Mouse (Mus musculus) cerebellum, adult (tissue): ENCODE data around the gene Znfx1.
"Not testable (repeated sequence)": the region's sequence is repeated elsewhere in the genome, so short reads cannot be mapped to it uniquely, and the experiment has no call there.

ENCODE experiments used
- ATAC-seq: cut with Nextera tagmentation; 2 replicates; pipeline ENCODE4 v1.9.2; 2017; ENCODE audit warnings: mild to moderate bottlenecking, moderate library complexity, mixed read lengths; ENCODE audit not compliant: insufficient number of reproducible peaks, low FRiP score, low TSS enrichment

The Znfx1 gene

DNA sequence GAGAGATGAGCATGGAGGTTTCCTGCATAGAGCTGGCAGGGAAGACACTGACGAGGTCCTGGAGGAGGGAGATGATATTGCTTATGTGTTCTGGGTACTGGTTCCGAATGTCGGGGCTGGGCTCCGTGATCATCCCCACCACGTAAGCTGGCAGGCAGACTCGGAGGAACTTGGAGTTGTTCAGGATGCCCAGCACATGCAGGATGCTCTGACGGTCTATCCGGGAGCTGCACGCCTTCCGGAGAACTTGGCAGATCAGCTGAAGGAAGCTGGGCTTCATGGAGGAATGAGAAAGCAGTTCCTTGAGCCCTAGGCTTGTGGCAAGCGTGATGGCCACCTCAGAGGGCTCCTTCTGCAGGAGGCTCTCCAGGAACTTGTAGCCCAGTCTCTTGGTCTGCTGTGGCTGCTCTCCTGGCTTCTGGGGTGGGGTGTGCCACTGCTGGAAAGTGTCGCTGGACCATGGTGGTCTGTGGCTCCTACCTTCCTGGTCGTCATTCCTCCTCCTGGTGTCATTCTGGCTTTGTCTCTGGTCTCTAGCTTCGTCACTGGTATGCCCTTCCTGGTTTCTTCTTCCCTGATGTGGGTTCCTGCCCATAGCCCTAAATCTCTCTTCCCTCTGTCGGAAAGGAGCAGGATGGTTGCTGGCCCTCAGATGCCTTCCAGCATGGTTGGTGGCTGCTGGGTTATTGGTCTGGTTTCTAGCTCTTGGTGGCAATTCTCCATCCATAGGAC lies 6.4 kb downstream of the Znfx1 start:
- no peak for ATAC-seq

GRCm38 (mm10) chr2:167055386-167055785 lies 7.4 kb downstream of the Znfx1 start:
- ATAC-seq, result no peak

DNA sequence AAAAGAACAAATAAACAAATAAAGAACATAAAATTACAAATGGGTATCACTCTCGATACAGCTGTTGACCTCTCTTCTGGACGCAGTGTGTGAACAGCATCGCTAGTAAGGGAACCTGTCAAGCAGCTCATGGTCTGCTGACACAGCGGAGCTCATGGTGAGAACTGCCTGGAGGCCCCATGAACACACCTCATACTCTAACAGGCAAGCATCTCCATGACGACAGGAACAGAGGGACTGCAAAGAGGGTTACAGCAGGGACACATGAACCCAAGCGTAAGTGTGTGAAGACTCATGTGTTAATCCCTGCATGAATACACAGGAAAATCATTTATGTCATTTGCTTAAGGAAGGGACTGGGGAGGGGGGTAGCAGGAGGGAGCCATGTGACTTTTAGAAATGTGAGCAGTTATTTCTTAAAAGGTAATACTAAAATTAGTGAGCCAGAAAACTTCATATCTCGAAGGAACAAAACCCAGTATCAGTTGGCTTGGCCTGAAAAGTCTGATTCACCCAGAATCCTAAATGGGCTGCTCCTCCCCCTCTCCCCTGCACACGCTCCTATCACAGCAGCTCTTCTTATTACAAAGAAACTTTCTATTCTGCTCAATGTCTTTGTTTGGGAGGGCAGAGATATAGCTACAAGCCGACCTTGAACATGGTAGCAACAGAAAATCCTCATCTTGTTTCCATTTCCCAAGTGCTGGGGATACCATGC lies 9.5 kb downstream of the Znfx1 start:
- no peak for ATAC-seq

GRCm38 (mm10) chr2:167048698-167049358 lies 14.0 kb downstream of the Znfx1 start:
- no peak for ATAC-seq

DNA sequence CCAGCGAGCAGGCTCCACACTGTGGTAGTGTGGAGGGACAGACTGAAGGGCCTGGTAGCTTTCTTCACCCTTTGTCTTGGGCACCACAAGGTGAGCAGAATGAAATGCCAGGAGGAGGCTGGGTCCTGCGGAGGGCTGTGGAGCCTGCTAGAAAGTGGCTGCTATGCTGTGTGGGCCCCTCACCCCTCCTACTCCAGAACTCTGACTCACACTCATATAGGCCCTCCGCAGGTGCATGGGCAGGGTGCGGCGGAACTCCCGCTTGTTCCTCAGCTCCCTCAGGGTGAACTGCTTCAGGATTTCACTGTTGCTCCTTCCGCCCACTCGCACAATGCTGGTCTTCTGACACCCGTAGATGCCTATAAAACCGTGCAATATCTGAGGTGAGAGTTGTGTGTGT lies 14.6 kb downstream of the Znfx1 start:
- no peak for ATAC-seq

- no peak for ATAC-seq
These were observed 19.3 kb downstream of the Znfx1 start for GRCm38 (mm10) chr2:167043400-167044121.

GRCm38 (mm10) chr2:167039386-167039785 lies 23.4 kb downstream of the Znfx1 start:
- no peak for ATAC-seq

DNA sequence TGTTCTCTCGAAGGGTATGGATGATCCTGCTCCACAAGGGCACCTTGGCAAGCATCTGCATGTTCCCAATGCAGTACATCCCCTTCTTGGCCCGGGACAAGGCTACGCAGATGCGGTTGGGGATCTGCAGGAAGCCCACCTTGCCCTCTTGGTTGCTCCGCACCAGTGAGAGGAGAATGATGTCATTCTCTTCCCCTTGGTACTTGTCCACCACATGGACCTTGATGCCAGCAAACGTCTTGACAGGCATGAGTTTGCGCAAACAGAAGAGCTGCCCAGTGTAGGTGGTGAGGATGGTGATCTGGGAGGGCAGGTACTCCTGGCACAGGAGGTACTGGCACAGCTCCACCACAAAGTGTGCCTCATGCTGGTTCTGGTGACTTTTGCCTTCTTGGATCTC lies 24.1 kb downstream of the Znfx1 start:
- no peak for ATAC-seq

GRCm38 (mm10) chr2:167038297-167038696 lies 24.5 kb downstream of the Znfx1 start:
- ATAC-seq, result no peak

DNA sequence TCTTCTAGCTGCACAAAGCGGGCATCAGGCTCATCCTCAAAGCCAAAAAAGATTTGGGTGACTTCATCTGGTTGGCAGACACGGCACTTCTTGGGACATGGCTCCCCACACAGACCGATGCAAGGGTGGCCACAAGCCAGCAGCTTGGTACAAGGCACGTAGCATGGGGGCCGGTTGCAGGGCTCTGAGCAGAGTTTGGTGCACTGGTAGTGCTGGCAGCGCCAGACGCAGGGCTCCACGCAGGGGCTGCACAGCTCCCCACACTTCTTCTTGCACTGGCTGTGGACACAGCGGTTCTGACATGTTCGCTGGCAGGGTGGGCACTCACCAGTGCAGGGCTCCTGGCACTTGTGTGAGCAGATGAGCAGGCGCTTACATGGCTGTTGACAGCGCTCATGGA lies 25.1 kb downstream of the Znfx1 start:
- ATAC-seq, result no peak

- no peak for ATAC-seq
These were observed 32.3 kb downstream of the Znfx1 start for GRCm38 (mm10) chr2:167030507-167030906.

GRCm38 (mm10) chr2:167028553-167028952 lies 34.3 kb downstream of the Znfx1 start:
- ATAC-seq, result no peak

GRCm38 (mm10) chr2:167019396-167019795 lies 43.4 kb downstream of the Znfx1 start:
- no peak for ATAC-seq

- ATAC-seq, result no peak
These were observed 47.5 kb downstream of the Znfx1 start for GRCm38 (mm10) chr2:167015382-167015718.

- peak; percentile 89 for ATAC-seq
These were observed 48.0 kb downstream of the Znfx1 start, which contains the start of gene Ddx27 for GRCm38 (mm10) chr2:167014702-167015381. Gene Ddx27 (plus strand): TSS chr2:167015193.

DNA sequence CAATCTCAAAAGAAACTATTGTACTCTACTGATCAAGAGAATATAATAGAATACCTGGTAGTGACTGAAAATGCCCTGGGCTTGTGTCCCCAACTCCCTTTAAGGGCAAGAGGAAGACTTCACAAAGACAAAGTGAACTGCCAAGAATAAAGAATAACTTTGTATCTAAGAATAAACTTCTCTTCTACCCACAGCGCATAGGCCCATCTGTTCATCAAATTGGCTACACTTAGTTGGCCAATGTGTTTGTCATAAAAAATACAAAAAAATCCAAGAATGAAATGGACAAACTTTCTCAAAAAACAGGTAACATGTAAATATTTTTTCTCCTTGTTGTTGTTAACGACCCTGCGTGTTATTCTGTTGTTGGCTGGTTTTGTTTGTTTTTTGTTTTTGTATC lies 52.3 kb downstream of the Znfx1 start:
- no peak for ATAC-seq

DNA sequence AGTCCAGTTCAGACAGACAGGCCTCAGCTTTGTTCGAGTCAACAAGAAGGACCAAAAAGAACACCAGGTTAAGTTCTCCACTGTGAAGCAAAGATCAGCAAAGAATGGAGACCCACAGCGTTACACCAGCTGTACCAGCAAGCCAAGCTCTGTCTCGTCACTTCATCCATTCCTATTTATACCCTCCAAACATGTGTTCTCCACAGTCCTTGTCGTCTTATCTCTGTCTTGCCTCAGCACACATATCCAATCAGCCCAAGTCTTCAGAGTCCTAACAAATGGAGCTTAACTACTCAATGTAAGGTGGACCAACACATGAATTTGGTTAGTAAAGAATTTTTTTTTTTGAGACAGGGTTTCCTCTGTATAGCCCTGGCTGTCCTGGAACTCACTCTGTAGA lies 53.3 kb downstream of the Znfx1 start:
- ATAC-seq, result no peak

- not testable (repeated sequence) for ATAC-seq
These were observed 55.2 kb downstream of the Znfx1 start for GRCm38 (mm10) chr2:167007565-167007964.

GRCm38 (mm10) chr2:167007001-167007491 lies 55.8 kb downstream of the Znfx1 start:
- peak; percentile 66; the same call in 1 of the 2 replicates for ATAC-seq

- ATAC-seq, result no peak
These were observed 56.5 kb downstream of the Znfx1 start for GRCm38 (mm10) chr2:167006355-167006754.
